Mouse (Mus musculus): ENCODE data around the gene Pnmal2. TPM values are rescaled to one million over a fixed set of nuclear protein-coding genes. Genes with fewer than 3 reads are reported as not detected.

The Pnmal2 gene
- total and polyA plus RNA-seq, 3 experiments = 0.07 TPM; not detected in 2

DNA sequence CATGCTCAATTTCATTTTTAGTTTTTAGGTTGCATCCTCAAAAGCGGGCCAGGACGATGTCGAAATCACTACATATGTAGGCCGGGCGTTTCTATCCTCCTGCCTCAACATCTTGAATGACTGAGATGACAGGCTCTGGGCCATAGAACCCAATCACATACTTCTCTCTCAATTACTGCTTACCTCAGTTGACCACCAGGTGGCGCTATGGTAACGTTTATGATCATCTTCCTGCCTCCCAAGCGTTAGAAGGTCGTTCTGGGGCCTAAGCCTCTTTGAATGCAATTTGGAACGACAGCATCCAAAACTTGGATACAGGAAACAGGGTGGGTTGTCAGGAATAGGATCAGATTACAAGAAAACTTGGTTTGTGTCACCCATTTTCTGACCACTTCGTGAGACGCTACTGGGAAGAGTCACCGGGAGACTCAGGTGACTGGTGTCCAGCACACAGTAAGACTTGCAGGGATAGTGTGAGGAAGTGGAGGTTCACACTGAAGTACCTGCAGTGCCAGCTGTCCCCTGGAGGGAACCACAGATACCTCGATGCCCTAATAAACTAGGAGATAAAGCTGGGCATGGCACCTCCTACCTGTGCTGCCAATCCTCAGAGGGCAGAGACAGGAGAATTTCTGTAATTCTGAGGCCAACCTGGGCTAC is 12.4 kb upstream of the Pnmal2 start:
- peak; percentile 93 for DNase-seq (ENCODE audit: low read depth, low spot score)
- H3K79me2 ChIP-seq (ENCODE audit: control insufficient read depth, insufficient read depth, low read length, poor library complexity) = no peaks in the 10 kb centered on the region
- no peaks in the 10 kb centered on the region for H3K36me3 ChIP-seq (ENCODE audit: control insufficient read depth in 1 of 2, insufficient read depth in 2 of 2, low read length in 2 of 2)
- no peaks in the 10 kb centered on the region for H3K27me3 ChIP-seq (ENCODE audit: control insufficient read depth in 1 of 2, insufficient read depth in 2 of 2, low read length in 2 of 2)
- no peak overlapping the region for H3K9ac ChIP-seq (ENCODE audit: control insufficient read depth, low read depth, low read length, poor library complexity, severe bottlenecking)
- no peaks in the 10 kb centered on the region; a peak in 1 of 4 replicates for H3K4me1 ChIP-seq (ENCODE audit: control insufficient read depth in 1 of 2, insufficient read depth in 2 of 2, low read length in 2 of 2)
- H3K27ac ChIP-seq (ENCODE audit: control insufficient read depth, low read depth, low read length) = no peak overlapping the region
- no peak overlapping the region for H3K4me3 ChIP-seq (ENCODE audit: control insufficient read depth in 1 of 2, insufficient read depth in 1 of 2, low read depth in 2 of 2, low read length in 2 of 2)
- H3K9me3 ChIP-seq (replicated peaks; ENCODE audit: insufficient read depth, low read length) = no peaks in the 10 kb centered on the region
- TF ChIP-seq MXI1 (IDR thresholded peaks at IDR 0.05; ENCODE audit: low read depth, low read length) = no peak
- TF ChIP-seq EP300 (IDR thresholded peaks at IDR 0.05; ENCODE audit: low read depth in 1 of 2, low read length in 2 of 2) = no peak
- TF ChIP-seq GATA1 (IDR thresholded peaks at IDR 0.05; ENCODE audit: low read depth, low read length) = no peak
- TF ChIP-seq RCOR1 (IDR thresholded peaks at IDR 0.05; ENCODE audit: low read depth, low read length) = no peak
- TF ChIP-seq ZC3H11A (IDR thresholded peaks at IDR 0.05; ENCODE audit: low read depth, low read length) = peak; percentile 87
- TF ChIP-seq POLR2A (IDR thresholded peaks at IDR 0.05; ENCODE audit: control insufficient read depth in 1 of 2, insufficient read depth in 1 of 2, low read depth in 1 of 2, low read length in 2 of 2, poor library complexity in 1 of 2) = no peak
- TF ChIP-seq NRF1 (IDR thresholded peaks at IDR 0.05; ENCODE audit: insufficient read depth, low read depth, low read length, poor library complexity, severe bottlenecking) = no peak
- TF ChIP-seq CTCF (IDR thresholded peaks at IDR 0.05 in 2 of 3, conservative IDR thresholded peaks at IDR 0.05 in 1 of 3; ENCODE audit: control insufficient read depth in 1 of 3, insufficient read depth in 1 of 3, low read depth in 2 of 3, low read length in 3 of 3, poor library complexity in 1 of 3, severe bottlenecking in 1 of 3) = peak; percentile 70 to 98 (median 77)
- TF ChIP-seq ETS1 (IDR thresholded peaks at IDR 0.05; ENCODE audit: low read depth, low read length) = no peak
- TF ChIP-seq POLR2AphosphoS2 (IDR thresholded peaks at IDR 0.05; ENCODE audit: low read length) = no peak
- no peak for TF ChIP-seq BHLHE40 (IDR thresholded peaks at IDR 0.05; ENCODE audit: borderline replicate concordance, low read depth, low read length)
- no peak for TF ChIP-seq ELF1 (IDR thresholded peaks at IDR 0.05; ENCODE audit: low read depth, low read length)
- no peak for TF ChIP-seq E2F4 (IDR thresholded peaks at IDR 0.05; ENCODE audit: borderline replicate concordance, low read depth, low read length)
- peak; percentile 89 for TF ChIP-seq SMC3 (IDR thresholded peaks at IDR 0.05; ENCODE audit: low read depth, low read length)
- TF ChIP-seq ZMIZ1 (IDR thresholded peaks at IDR 0.05; ENCODE audit: low read depth, low read length) = no peak
- no peak for TF ChIP-seq HCFC1 (IDR thresholded peaks at IDR 0.05; ENCODE audit: low read depth, low read length)
- no peak for TF ChIP-seq CHD1 (IDR thresholded peaks at IDR 0.05; ENCODE audit: low read depth, low read length)
- no peak for TF ChIP-seq TAL1 (IDR thresholded peaks at IDR 0.05; ENCODE audit: low read length)
- TF ChIP-seq SIN3A (IDR thresholded peaks at IDR 0.05; ENCODE audit: low read length) = peak; percentile 56; the same call in 1 of the 2 replicates
- TF ChIP-seq ZKSCAN1 (IDR thresholded peaks at IDR 0.05; ENCODE audit: low read depth, low read length) = no peak
- no peak for TF ChIP-seq USF2 (IDR thresholded peaks at IDR 0.05; ENCODE audit: borderline replicate concordance in 1 of 2, insufficient read depth in 1 of 2, low read depth in 1 of 2, low read length in 2 of 2)
- no peak for TF ChIP-seq MEF2A (IDR thresholded peaks at IDR 0.05; ENCODE audit: extremely low read depth, insufficient replicate concordance, low read depth, low read length, poor library complexity, severe bottlenecking)
- no peak for TF ChIP-seq NELFE (IDR thresholded peaks at IDR 0.05; ENCODE audit: low read depth, low read length)
- TF ChIP-seq POLR2AphosphoS5 (IDR thresholded peaks at IDR 0.05; ENCODE audit: borderline replicate concordance, low read depth, low read length) = no peak
- no peak for TF ChIP-seq USF1 (IDR thresholded peaks at IDR 0.05; ENCODE audit: low read depth, low read length)
- TF ChIP-seq MYC (IDR thresholded peaks at IDR 0.05; ENCODE audit: low read depth, low read length) = no peak
- TF ChIP-seq JUND (IDR thresholded peaks at IDR 0.05; ENCODE audit: low read depth, low read length) = no peak
- no peak for TF ChIP-seq GABPA (IDR thresholded peaks at IDR 0.05; ENCODE audit: low read depth, low read length)
- TF ChIP-seq TCF12 (IDR thresholded peaks at IDR 0.05; ENCODE audit: low read depth, low read length) = no peak
- no peak for TF ChIP-seq MAFK (IDR thresholded peaks at IDR 0.05; ENCODE audit: borderline replicate concordance, low read depth, low read length)
- no peak for TF ChIP-seq MAZ (IDR thresholded peaks at IDR 0.05; ENCODE audit: low read depth, low read length)
- TF ChIP-seq CHD2 (IDR thresholded peaks at IDR 0.05; ENCODE audit: low read length) = no peak
- no peak for TF ChIP-seq TBP (IDR thresholded peaks at IDR 0.05; ENCODE audit: low read depth, low read length)
- TF ChIP-seq RAD21 (IDR thresholded peaks at IDR 0.05; ENCODE audit: low read depth, low read length) = peak; percentile 93
- TF ChIP-seq MYB (IDR thresholded peaks at IDR 0.05; ENCODE audit: low read depth, low read length) = no peak
- TF ChIP-seq UBTF (IDR thresholded peaks at IDR 0.05; ENCODE audit: borderline replicate concordance, insufficient read depth, low read depth, low read length) = no peak
- TF ChIP-seq MAX (IDR thresholded peaks at IDR 0.05; ENCODE audit: low read length) = no peak
